Mouse (Mus musculus) lung, postnatal 36 days (tissue): Measurements from ENCODE around the gene Tmem222.

Source experiments
- DNase-seq: peaks from one replicate; pipeline ENCODE4 v3.0.0; 2022; ENCODE audit warnings: mixed read lengths

Tmem222 gene

DNA sequence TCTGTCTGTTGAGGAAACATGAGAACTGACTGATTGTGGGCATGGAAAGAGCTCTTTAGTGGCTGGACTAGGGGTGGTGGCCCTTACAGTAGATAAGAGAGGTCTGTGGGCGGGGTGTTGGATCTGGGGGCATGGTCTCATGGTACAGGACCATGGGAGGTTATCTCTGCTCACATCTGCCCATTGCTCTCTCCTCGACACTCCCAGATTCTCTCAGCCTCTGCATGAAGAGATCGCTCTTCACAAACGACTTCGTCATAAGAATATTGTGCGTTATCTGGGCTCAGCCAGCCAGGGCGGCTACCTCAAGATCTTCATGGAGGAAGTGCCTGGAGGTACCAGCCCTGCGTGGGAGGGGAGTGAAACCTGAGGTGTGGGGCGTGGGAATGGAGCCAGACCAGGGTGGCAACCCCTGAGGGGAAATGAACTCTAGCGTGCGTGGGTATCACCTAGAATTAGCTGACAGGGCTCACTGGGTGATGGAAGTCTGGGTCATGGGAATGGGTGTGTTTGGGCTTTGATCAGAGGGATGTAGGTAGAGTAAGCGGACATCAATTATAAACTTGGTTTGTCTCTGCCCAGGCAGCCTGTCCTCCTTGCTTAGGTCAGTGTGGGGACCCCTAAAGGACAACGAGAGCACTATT lies 29.7 kb downstream of the Tmem222 start:
- no peak for DNase-seq

DNA sequence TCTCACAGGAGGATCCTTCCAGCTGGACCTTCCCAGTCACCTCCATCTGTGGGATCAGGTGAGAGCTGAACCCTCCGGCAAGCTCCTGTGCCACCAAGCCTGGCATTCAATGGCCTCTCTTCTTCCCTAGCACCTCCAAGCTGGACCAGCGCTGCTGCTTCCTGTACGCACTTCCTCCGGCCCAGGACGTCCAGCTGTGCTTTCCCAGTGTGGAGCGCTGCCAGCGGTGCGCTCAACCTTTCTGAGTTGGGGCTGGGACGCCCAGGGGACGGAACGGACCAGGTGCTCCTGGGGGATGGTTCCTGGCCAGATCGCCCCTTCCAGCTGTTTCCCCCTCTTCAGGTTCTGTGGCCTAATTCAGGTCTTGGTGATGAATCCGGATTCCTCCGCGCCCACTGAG lies 30.5 kb downstream of the Tmem222 start:
- DNase-seq: peak; percentile 73

DNA sequence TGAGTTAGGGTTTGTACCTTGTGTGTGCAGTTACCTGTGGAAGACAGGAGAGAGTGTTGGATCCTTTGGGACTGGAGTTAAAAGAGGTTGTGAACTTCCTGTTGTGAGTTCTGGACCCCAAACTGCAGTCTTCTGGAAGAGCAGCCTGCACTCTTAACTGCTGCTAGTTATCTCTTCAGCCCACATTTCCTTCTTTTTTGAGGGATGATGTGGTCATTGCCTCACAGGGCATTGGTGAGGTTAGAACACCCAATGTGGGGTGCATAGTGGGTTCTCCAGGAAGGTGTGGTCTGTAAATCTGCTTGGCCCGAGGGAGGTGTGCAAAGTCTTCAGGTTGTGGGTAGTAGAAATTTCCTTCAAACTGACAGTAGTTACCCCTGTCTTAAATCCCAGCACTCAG lies 33.3 kb downstream of the Tmem222 start:
- no peak for DNase-seq

DNA sequence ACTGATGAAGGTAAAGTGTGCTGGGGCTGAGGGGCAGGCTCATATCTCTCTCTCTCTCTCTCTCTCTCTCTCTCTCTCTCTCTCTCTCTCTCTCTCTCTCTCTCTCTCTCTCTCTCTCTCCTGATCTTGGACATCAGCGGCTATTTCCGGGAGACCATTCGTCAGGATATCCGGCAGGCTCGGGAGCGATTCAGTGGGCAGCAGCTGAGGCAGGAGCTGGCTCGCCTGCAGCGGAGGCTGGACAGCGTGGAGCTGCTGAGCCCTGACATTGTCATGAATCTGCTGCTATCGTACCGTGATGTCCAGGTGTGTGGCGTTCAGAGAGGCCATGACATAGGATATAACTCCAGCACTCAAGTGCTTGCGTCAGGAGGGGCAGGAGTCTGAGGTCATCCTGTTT lies 34.1 kb downstream of the Tmem222 start:
- DNase-seq: peak; percentile 58

DNA sequence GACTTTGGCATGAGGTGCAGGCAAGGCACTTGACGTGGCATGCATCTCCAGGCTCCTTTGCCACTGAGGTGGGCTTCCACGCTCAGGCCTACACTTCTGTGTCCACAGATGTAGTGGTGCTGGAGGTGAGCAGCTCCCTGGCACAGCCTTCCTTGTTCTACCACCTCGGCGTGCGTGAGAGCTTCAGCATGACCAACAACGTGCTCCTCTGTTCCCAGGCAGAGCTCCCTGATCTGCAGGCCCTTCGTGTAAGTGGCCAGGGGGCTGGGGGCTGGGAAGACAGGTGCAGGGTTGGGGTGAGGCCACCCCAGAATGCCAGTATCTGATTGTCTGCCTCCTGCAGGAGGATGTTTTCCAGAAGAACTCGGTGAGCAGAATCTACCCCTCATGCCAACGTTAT lies 34.9 kb downstream of the Tmem222 start:
- no peak for DNase-seq

DNA sequence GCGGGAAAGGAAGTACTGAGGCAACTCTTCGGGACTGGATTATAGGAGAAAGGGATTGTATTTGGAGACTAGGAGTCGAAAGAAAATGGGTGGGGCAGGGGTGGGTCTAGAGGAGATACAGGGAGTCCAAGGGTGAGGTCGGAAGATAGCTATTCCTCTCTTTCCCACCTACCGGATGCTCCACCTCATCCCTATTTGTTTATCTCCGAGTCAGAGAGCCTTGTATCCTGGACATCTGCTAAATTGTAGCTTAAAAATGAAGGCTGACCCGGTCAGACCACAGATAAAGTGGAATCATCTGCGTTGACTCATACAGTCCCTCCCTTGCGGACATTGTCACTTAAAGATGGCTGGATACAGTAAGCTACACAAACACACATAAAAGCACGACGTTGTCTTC lies 35.7 kb downstream of the Tmem222 start:
- DNase-seq: no peak

DNA sequence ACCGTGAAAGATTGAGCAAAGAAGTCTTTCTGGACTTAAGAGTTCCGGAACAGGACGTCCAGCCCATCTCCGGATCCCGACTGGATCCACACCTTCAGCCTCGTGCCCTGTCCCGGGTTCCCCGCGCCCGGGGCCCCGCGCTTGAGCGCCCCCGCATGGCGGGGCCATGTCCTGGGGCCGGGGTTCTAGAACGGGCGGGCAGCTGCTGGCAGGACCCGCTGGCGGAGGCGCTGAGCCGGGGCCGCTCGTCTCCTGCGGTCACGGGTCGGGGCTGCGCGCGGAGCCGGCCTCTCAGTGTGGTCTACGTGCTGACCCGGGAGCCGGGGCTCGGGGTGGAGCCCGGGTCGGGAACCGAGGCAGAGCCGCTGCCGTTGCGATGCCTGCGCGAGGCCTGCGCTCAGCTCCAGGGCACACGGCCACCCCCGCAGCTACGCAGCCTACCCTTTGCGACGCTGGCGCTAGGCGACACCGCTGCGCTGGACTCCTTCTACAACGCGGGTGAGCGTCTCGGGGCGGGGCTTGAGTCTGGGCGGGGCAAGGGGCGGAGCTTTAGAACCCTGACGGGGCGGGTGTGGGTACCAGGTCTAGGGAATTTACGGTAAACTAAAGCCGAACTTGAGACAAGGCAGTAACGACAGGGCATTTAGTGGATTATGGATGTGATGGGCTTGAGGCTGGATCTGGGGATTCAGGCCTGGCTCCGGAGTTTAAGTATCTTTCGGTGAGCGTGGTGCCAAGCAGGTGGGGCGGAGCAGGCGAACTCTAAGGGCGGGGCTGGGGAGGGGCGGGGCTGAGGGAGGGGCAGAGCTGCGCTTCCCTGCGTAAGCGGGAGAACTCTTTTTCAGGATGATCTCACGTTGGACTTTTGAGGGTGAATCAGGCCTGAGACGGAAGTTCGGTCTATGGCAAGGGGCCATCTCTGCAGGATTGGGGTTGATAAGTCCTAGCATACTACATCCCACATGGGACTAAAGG lies 36.4 kb downstream of the Tmem222 start:
- DNase-seq: peak; percentile 95

DNA sequence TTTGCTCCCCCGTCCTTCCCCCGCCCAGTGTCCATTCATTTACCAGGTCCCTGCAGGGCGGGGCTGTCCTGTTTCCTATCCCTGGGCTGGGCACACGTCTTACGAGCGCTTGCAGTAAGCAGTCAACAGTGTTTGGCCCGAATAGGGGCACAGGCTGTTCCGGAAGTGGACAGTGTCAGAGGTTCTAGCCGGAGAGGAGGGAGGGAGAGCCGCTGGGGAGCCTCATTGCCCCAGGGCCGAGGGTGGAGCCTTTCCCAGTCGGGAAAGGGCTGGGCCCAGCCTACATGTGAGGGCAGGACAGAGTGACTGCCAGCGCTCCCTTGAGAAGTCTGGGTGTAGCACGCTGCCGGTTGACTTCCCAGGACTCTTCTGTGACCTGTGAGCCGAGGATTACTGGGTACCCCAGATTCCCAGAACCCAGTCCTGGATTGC lies 37.1 kb downstream of the Tmem222 start, which contains the start of gene Map3k6:
TSS of gene Map3k6 (plus strand) at position 329 of the 432 bp plus-strand sequence.
- peak; percentile 96 for DNase-seq

DNA sequence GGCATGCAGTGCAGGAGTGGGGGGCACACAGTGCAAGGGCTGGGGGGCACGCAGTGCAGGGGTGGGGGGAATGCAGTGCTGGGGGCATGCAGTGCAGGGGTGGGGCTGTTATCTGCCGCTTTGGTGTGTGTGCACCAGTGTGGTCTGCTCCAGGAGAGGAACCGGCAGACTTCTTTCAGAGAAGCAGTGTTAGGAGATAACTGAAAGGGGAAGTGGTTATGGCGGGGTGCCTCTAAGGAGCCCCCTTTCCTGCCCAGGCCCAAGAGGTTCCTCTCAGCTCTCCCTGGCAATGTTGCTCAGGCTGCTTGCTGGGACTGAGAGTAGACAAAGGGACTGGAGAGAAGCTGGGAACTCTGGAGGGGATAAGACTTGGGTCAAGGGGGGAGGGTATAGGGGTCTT lies 39.7 kb downstream of the Tmem222 start:
- DNase-seq: peak; percentile 30

DNA sequence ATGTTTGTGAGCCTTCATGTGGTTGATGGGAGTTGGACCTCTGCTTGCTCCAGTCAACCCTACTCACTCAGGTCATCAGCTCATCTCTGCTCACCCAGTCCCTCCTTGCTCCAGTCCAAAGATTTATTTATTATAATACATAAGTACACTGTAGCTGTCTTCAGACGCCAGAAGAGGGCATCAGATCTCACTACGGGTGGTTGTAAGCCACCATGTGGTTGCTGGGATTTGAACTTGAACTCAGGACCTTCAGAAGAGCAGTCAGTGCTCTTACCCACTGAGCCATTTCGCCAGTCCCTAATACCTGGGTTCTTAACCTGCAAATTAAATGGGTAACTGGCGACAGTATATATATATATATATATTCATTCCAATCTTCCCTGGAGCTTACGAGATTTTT lies 42.2 kb downstream of the Tmem222 start:
- no peak for DNase-seq

DNA sequence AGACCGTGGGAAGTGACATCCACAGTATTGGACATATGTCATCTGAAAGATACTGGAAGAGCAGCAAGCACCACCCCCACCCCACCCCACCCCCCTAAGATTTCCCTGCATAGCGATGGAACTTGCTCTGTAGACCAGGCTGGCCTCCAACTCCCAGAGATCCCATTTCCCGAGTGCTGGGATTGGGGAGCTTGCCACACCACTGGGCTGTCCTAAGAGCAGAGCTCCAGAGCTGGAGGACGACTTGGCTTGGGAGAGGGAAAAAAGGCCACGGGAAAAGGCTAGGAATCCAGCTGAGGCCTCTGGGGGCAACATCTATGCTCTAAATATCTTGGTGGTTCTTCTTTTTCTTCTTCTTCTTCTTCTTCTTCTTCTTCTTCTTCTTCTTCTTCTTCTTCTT lies 42.8 kb downstream of the Tmem222 start:
- no peak for DNase-seq

DNA sequence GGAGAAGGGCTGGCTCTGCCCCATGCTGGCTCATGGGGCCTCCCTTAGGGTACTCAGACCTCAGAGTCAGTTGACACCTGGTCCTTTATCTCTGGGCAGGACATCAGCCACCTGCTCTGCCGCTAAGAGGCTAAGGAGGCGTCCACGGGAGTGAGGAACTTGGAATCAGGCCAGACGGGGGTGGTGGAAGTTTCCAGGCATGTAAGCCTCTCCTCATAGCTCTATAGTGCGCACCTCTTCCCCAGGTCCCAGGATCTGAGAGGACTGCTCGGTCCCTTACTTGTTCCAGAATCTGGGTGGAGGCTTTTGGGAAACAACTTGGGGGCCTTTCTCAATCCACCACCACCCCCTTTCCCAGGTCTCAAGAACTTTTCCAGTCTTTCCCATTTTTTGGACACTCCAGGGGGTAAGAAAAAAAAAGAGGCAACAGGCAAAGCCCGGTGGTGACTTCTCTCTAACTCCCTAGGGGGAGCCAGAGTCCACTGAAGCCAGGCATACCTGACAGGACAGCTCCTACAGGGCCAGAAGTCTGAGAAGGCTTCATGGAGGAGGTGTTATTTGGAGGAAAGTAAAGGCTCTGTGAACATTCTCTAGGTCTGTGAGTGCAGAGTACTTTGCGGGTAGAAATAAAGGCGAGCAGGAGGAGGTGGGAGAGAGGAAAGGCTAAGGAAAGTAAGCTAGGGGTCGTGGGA lies 44.2 kb downstream of the Tmem222 start:
- peak; percentile 83 for DNase-seq

DNA sequence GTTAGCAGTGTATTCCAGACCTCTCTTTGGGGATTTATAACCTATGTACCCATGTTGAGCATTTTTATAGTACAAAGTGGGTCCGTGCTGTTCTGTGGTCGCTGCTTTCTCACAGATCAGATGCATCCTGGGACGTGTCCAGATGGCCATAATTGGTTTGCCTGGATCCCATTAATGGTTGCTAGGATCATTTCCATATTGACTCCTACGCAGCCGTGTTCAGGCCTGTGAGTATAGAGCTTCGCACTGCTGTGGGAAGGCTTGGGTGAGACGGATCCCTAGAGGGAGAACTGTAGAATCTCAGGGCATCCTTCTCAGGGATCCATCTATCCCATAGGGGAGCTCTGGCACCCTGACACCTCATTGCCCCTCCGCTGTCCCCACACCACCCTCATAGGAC lies 48.0 kb downstream of the Tmem222 start:
- no peak for DNase-seq

DNA sequence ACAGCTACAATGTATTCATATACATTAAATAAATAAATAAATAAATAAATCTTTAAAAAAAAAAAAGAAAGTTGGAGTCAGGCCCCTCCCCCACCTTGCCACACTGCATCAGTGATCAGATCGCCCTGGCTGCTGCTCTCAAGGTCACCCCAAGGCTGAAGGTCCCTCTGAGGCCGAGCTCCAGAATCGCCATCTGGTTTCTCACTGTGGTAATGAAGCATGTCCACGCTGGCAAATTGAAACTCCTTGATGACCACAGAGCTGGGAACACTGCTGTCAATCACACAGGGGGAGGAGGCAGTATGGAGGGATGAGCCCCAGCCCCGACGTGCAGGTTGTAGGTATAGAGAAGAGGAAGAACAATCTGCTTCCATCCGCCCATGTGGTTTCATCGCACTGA lies 50.0 kb downstream of the Tmem222 start:
- no peak for DNase-seq

DNA sequence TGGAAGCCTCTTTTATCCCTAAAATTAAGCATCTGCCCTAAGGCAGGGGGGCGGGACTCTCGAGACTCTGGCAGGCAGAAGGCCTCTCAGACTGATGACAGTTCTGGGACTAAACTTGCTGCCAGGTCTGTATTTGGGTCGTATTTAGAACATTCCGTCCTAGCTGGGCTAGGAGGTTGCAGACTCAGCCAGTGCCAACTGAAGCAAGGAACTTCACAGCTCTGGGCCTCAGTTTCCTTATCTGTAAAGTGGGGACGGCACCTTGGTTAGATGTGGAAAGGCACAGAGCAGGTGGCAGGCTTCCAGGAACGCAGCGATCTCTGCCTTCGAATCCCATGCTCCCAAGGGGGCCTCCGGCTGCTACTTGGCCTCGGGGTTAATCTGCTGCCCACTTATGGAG lies 51.5 kb downstream of the Tmem222 start:
- peak; percentile 68 for DNase-seq

DNA sequence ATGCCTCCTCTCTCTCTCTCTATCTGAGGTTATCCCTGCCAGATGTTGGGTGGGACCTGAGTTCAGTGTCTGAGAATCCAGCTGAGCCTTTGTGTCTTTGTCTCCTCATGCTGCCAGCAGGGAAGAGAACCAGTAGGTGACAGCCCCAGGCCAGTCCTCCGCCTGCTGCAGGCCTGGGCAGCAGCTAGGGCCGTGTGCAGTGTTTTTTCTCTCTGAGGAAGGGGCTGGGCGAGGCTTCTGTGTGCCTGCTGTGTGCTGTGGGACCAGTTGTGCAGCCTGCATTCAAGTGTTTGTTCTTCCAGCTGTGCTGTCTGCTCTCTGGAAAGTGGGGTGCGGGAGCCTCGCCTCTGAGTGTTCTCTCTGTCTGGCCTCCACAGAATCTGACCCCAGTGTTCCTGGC lies 53.7 kb downstream of the Tmem222 start:
- no peak for DNase-seq

DNA sequence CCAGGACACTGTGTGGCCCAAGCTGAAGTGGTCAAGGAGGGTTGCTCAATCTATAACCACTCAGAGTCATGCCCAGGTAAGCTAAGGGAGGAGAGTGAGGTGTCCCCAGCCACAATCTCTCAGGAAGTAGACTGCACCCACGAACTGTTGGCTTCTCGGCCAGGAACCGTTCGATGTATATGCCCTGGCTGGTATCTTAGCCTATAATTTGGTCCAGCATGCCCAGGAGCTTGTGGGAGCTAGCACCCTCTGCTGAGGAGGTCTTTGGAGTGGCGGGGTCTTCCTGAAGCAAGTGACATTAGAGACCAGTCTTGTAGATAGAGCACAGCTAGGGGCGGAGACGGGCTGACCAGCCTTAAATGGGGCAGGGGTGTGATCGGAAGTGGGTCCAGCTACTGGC lies 55.9 kb downstream of the Tmem222 start:
- no peak for DNase-seq

DNA sequence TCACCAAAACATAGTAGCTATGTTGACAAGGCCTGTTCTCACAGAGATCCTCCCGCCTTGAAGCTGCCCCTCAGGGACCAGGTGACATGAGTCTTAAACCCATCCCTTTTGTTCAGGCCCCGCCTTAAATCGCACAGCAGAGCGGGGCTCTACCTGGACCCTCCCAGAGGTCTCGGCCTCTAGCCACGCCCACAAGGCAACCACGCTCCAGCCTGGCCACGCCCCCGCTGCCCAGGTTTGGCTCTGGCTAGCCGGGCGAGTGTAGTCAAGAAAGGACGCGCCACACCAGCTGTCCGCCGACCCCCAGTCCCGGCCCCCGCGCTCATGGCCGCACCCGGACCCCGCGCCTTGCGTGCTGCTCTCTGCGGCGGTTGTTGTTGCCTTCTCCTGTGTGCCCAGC lies 56.9 kb downstream of the Tmem222 start:
- peak; percentile 76 for DNase-seq

DNA sequence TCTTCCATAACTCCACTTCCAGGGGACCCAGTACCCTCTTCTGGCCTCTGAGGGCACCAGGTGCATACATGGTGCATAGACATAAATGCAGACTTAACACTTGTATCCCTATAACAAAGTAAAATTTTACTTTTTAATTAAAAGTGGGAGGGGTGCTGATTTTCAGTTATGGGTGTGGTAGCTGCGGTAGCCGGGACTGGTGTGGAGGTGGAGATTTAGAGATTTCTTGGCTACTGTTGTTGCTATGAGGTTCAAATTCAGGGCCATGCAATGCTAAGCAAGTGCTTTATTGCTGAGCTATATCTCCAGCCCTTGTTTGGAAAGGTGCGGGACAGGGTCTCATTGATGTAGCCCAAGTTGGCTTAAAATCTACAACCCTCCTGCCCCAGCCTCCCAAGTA lies 58.8 kb downstream of the Tmem222 start:
- no peak for DNase-seq

DNA sequence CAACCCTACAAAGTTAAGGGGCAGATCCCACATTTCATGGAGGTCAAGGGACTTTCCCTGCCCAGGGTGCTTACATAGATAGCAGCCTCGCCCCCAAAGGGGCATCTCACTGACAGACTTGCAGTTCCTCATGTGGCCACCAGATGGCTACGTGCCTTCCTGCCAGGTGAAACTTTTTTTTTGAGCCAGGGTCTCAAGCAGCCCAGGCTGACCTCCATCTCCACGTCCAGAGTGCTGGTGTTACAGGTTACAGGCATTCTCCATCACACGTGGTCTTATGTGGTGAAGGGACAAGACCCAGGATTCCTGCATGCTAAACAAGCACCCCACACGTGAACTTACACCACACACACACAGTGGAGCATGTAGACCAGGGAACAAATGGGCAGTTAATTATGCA lies 60.0 kb downstream of the Tmem222 start:
- DNase-seq: peak; percentile 78
